Mouse (Mus musculus) G1E (cell line): ENCODE data around the gene Dars. TPM values are rescaled to one million over a fixed set of nuclear protein-coding genes. Genes with fewer than 3 reads are reported as not detected.

Experiments used
- ATAC-seq: 2 replicates; pipeline ENCODE4 v1.8.0; 2016; ENCODE audit warnings: mild to moderate bottlenecking; ENCODE audit not compliant: insufficient number of reproducible peaks, poor library complexity, low FRiP score, severe bottlenecking; ENCODE audit errors: extremely low read depth
- DNase-seq: peaks from one replicate; pipeline ENCODE4 v3.0.0; 2012; ENCODE audit warnings: low spot score
- H3K27me3 ChIP-seq: 2 replicates; pipeline ENCODE4 v1.6.1; 2012; ENCODE audit warnings: mild to moderate bottlenecking, low read length, inconsistent platforms; ENCODE audit not compliant: insufficient read depth
- H3K36me3 ChIP-seq: replicated peaks from 2 replicates; pipeline ENCODE3; 2012; ENCODE audit warnings: mild to moderate bottlenecking, inconsistent platforms
- H3K4me1 ChIP-seq: 2 replicates; pipeline ENCODE4 v1.6.1; 2012; ENCODE audit warnings: low read depth, low read length, inconsistent platforms, mixed read lengths; ENCODE audit not compliant: insufficient read depth
- H3K4me3 ChIP-seq: 2 replicates; pipeline ENCODE4 v1.5.1; 2012; ENCODE audit warnings: low read depth, mild to moderate bottlenecking, inconsistent platforms, low read length, moderate library complexity, mixed read lengths
- H3K9me3 ChIP-seq: replicated peaks from 2 replicates; pipeline ENCODE4 v1.6.1; 2012; ENCODE audit warnings: inconsistent platforms
- CTCF ChIP-seq: IDR thresholded peaks from 2 replicates; pipeline ENCODE4 v1.5.1; 2012; ENCODE audit warnings: low read depth, low read length, inconsistent platforms, mixed read lengths
- GATA1 ChIP-seq: IDR thresholded peaks from 2 replicates; pipeline ENCODE4 v1.6.1; 2012; ENCODE audit warnings: borderline replicate concordance, low read length, inconsistent platforms, mixed read lengths
- GATA2 ChIP-seq: IDR thresholded peaks from 2 replicates; pipeline ENCODE4 v1.6.1; 2012; ENCODE audit warnings: low read depth, low read length, inconsistent platforms, borderline replicate concordance
- POLR2AphosphoS5 ChIP-seq: IDR thresholded peaks from 2 replicates; pipeline ENCODE4 v1.6.1; 2012; ENCODE audit warnings: low read depth, low read length, inconsistent platforms; ENCODE audit not compliant: insufficient replicate concordance
- TAL1 ChIP-seq: conservative IDR thresholded peaks from 2 replicates; pipeline ENCODE4 v1.6.1; 2012; ENCODE audit warnings: low read depth, low read length, inconsistent platforms, mixed read lengths
- polyA plus RNA-seq: library from polyadenylated mRNA; stranded (reverse); fragments of >175 nt; gene quantifications from 2 replicates; pipeline ENCODE4 v1.2.3, GENCODE M21; 2012
- total RNA-seq, 2 experiments: library from RNA; stranded (forward) in 1 of 2; stranded (reverse) in 1 of 2; fragments of 200-1000 nt in 1 of 2; fragments of >200 nt in 1 of 2; fragmentation: Nextera tagmentation in 1 of 2; gene quantifications; 2 replicates each; pipeline ENCODE4 v1.2.3; 2014 to 2017

The Dars gene
- total and polyA plus RNA-seq, 3 experiments, result 209 to 435 (median 272) TPM

GRCm38 (mm10) chr1:128386487-128386886 lies 30.7 kb downstream of the Dars start:
- H3K36me3 ChIP-seq, result peaks cover 84% of the 10 kb centered on the region
- DNase-seq, result no peak

GRCm38 (mm10) chr1:128376841-128377240 lies 40.3 kb downstream of the Dars start:
- no peaks in the 10 kb centered on the region for H3K9me3 ChIP-seq
- H3K36me3 ChIP-seq, result peaks cover 87% of the 10 kb centered on the region
- H3K4me3 ChIP-seq, result no peak overlapping the region
- DNase-seq (no peak), ATAC-seq (no peak)
- H3K27me3 ChIP-seq, result no peaks in the 10 kb centered on the region
- no peak for TF ChIP-seq GATA1
- no peak for TF ChIP-seq CTCF
- TF ChIP-seq TAL1, result no peak
- no peak for TF ChIP-seq GATA2
- no peak for TF ChIP-seq POLR2AphosphoS5
- no peaks in the 10 kb centered on the region for H3K4me1 ChIP-seq

More at GRCm38 (mm10) chr1:128386487-128386886, 30.7 kb downstream of the Dars start:
- TF ChIP-seq CTCF (no peak), GATA2 (no peak), TAL1 (no peak), POLR2AphosphoS5 (no peak), GATA1 (no peak)
- no peak for ATAC-seq
- H3K4me1 ChIP-seq, result no peaks in the 10 kb centered on the region; the same call in 1 of the 2 replicates
- H3K4me3 ChIP-seq, result no peak overlapping the region
- H3K9me3 ChIP-seq, result no peaks in the 10 kb centered on the region
- H3K27me3 ChIP-seq, result no peaks in the 10 kb centered on the region

- H3K9me3 ChIP-seq, result no peaks in the 10 kb centered on the region
- ATAC-seq (no peak), DNase-seq (no peak)
- peaks cover 80% of the 10 kb centered on the region for H3K36me3 ChIP-seq
- H3K4me3 ChIP-seq, result no peak overlapping the region
- no peaks in the 10 kb centered on the region for H3K27me3 ChIP-seq
- no peak for TF ChIP-seq GATA1
- TF ChIP-seq TAL1, result no peak
- no peak for TF ChIP-seq CTCF
- TF ChIP-seq GATA2, result no peak
- TF ChIP-seq POLR2AphosphoS5, result no peak
- H3K4me1 ChIP-seq, result peaks cover 2% of the 10 kb centered on the region
Measured at GRCm38 (mm10) chr1:128372143-128372860, 44.9 kb downstream of the Dars start.

GRCm38 (mm10) chr1:128368732-128369441 lies 48.3 kb downstream of the Dars start:
- ATAC-seq, result peak; percentile 70
- Histone ChIP-seq H3K36me3 (peaks cover 78% of the 10 kb centered on the region), H3K4me3 (no peak overlapping the region), H3K4me1 (peaks cover 2% of the 10 kb centered on the region), H3K27me3 (no peaks in the 10 kb centered on the region), H3K9me3 (no peaks in the 10 kb centered on the region)
- no peak for TF ChIP-seq POLR2AphosphoS5
- TF ChIP-seq GATA1, result no peak
- TF ChIP-seq TAL1, result no peak
- peak; percentile 40; the same call in 1 of the 2 replicates for TF ChIP-seq CTCF
- TF ChIP-seq GATA2, result no peak
- peak; percentile 41 for DNase-seq

GRCm38 (mm10) chr1:128360601-128361000 lies 56.6 kb downstream of the Dars start:
- no peaks in the 10 kb centered on the region for H3K9me3 ChIP-seq
- DNase-seq (no peak), ATAC-seq (no peak)
- no peaks in the 10 kb centered on the region for H3K27me3 ChIP-seq
- H3K4me3 ChIP-seq, result no peak overlapping the region
- H3K36me3 ChIP-seq, result peaks cover 63% of the 10 kb centered on the region
- TF ChIP-seq POLR2AphosphoS5 (no peak), TAL1 (no peak), GATA1 (no peak), GATA2 (no peak), CTCF (no peak)
- peaks cover 26% of the 10 kb centered on the region for H3K4me1 ChIP-seq
